Mouse (Mus musculus): ENCODE measurements around the gene Eml6.

GRCm38 (mm10) chr11:29777964-29778363 is 247.9 kb downstream of the Eml6 start:
- TF ChIP-seq ZC3H11A (IDR thresholded peaks at IDR 0.05; ENCODE audit: borderline replicate concordance, low read depth, low read length), result no peak
- no peak for TF ChIP-seq MAFK (IDR thresholded peaks at IDR 0.05; ENCODE audit: insufficient read depth, low read depth, low read length)
- no peak for TF ChIP-seq HCFC1 (IDR thresholded peaks at IDR 0.05; ENCODE audit: borderline replicate concordance, insufficient read depth, low read length)
